Mouse (Mus musculus) neural tube, embryonic 14.5 days (tissue): Measurements from ENCODE around the gene Adam10. TPM values are rescaled to one million over a fixed set of nuclear protein-coding genes. Genes with fewer than 3 reads are reported as not detected.

ENCODE experiments used
- ATAC-seq: fragments of 200-750 bp; cut with Nextera tagmentation; 2 replicates; pipeline ENCODE4 v1.8.0; 2017; ENCODE audit warnings: low read depth, mild to moderate bottlenecking, moderate TSS enrichment, moderate library complexity
- H3K27ac ChIP-seq: fragments of 300-500 bp; sonication (generic); 2 replicates; pipeline ENCODE4 v1.5.1; 2014; ENCODE audit warnings: low read depth, mild to moderate bottlenecking, control low read depth, low read length, moderate library complexity, mixed read lengths
- H3K27me3 ChIP-seq: fragments of 300-500 bp; sonication (generic); 2 replicates; pipeline ENCODE4 v1.6.1; 2014; ENCODE audit warnings: low read length; ENCODE audit not compliant: control insufficient read depth, insufficient read depth
- H3K36me3 ChIP-seq: fragments of 300-500 bp; sonication (generic); 2 replicates; pipeline ENCODE4 v1.6.1; 2014; ENCODE audit warnings: low read length, mixed read lengths; ENCODE audit not compliant: control insufficient read depth, insufficient read depth
- H3K4me1 ChIP-seq: fragments of 300-500 bp; sonication (generic); 2 replicates; pipeline ENCODE4 v1.6.1; 2014; ENCODE audit warnings: low read length; ENCODE audit not compliant: control insufficient read depth, insufficient read depth
- H3K4me2 ChIP-seq: fragments of 300-500 bp; sonication (generic); 2 replicates; pipeline ENCODE4 v1.6.1; 2014; ENCODE audit warnings: mild to moderate bottlenecking, low read depth, low read length, control low read depth
- H3K4me3 ChIP-seq: fragments of 300-500 bp; sonication (generic); 2 replicates; pipeline ENCODE4 v1.5.1; 2014; ENCODE audit warnings: low read depth, low read length, control low read depth, mixed read lengths
- H3K9ac ChIP-seq: fragments of 300-500 bp; sonication (generic); replicated peaks from 2 replicates; pipeline ENCODE4 v1.6.1; 2014; ENCODE audit warnings: low read depth, mild to moderate bottlenecking, control low read depth, low read length, mixed read lengths
- H3K9me3 ChIP-seq: fragments of 300-500 bp; sonication (generic); 2 replicates; pipeline ENCODE4 v1.6.1; 2016; ENCODE audit warnings: low read length; ENCODE audit not compliant: control insufficient read depth
- WGBS: fragments of 180-500 bp; shearing (Covaris S2); extraction: QIAGEN DNeasy Blood & Tissue Kit; methylation state at CpG from one replicate; pipeline ENCODE4 v1.1.7; 2014; 5-methylcytosine and 5-hydroxymethylcytosine counted together
- polyA plus RNA-seq: library from polyadenylated mRNA; unstranded; fragments of >200 nt; fragmentation: Nextera tagmentation; extraction: Ambion mirVana; gene quantifications from 2 replicates; pipeline ENCODE4 v1.2.1, GENCODE M21; 2014

The Adam10 gene
- polyA plus RNA-seq, 1 experiment from 2014 or later = 48.6 TPM

DNA sequence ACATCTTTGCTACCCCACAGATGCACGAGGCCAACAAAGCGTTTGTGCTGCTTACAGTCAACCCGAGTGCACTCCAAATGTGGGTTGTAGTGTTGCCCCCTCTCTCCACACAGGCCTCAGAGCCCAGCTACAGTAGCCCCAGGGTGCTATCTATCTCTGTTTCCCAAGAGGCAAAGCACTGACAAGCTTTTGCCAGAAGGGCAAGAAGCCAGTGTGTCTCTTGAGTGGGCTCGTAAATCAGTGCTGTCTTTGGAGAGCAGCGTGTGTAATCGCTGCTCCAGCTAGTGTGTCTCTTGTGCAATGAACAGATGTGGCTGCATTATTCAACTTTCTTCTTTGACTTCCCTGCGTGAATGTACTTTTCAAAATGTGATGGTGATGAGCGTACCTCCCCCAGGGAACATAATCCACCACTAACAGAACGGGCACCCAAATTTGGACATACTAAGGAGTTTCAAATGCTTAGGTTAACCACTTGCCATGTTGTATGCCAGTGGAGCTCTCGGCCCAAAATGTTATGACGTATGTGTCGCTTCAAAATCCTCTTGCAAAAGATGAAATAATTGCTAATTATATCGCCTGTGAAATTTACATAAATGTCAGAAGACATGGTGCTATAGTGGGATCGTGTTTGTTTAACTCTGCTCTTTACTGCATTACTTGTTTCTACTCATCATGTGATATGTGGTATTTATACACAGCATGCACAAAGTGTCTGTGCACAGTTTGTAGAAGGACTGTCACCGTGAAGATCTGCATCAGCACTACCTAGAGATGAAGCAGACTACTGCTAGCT is 116.0 kb downstream of the Adam10 start:
- WGBS = 38% methylated on average over 15 of the region's 15 CpGs
- Histone ChIP-seq H3K9ac (no peak overlapping the region), H3K4me2 (no peak overlapping the region), H3K4me1 (no peaks in the 10 kb centered on the region), H3K27me3 (no peaks in the 10 kb centered on the region), H3K27ac (no peak overlapping the region; the same call in 1 of the 2 replicates), H3K4me3 (no peak overlapping the region), H3K9me3 (no peaks in the 10 kb centered on the region), H3K36me3 (no peaks in the 10 kb centered on the region)
- ATAC-seq = peak; percentile 51; the same call in 1 of the 2 replicates

DNA sequence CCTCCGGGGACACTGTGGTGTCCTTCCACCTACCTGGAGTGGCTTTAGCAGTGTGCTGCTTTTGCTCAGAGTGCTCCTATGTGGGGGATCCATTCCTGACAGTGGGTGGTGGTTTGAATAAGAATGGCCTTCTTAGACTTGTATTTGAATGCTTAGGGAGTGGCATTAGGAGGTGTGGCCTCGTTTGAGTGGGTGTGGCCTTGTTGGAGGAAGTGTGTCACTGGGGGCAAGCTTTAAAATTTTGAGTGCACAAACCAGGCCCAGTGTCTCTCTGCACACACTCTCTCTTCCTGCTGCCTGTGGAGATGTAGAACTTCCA is 116.6 kb downstream of the Adam10 start:
- WGBS = 62% methylated on average over 2 of the region's 2 CpGs
- no peak overlapping the region for H3K4me3 ChIP-seq
- H3K27ac ChIP-seq = no peak overlapping the region
- H3K4me1 ChIP-seq = no peaks in the 10 kb centered on the region
- H3K9me3 ChIP-seq = no peaks in the 10 kb centered on the region
- no peak for ATAC-seq
- no peak overlapping the region for H3K9ac ChIP-seq
- H3K4me2 ChIP-seq = no peak overlapping the region
- H3K27me3 ChIP-seq = no peaks in the 10 kb centered on the region
- no peaks in the 10 kb centered on the region for H3K36me3 ChIP-seq

DNA sequence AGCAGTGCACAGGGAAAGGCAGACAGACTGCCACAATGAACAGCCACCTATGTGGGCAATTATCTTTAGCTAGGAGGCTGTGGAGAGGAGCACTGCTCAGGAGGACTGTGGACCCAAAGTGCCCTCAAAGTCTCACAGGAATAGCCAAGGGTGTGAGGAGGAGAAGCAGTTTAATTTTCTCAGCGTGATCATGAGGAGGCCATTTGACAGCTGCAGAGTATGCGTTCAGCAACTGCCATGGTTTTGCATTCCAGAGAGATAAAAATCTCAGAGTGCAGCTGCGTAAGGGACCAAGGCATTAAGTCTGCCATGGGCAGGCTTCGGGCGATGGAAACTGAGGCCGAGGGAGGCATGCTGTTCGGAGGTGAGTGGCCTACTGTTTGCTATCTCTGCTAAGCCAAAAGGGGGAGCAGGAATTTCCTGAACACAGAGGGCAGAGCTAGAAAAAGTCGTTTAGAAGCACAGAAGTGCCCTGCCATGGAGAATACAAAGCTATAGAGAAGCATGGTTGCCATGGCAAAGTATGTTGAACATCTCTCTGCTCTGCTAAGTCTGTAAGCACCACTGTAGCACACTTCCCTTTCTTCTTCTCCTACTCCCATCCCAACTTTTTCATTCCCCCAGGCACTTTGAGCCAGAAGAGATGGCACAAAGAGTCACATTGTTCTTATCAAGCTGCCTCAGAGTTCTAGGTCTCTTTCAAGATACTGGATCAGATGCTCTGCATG is 122.0 kb downstream of the Adam10 start:
- Histone ChIP-seq H3K36me3 (no peaks in the 10 kb centered on the region), H3K27me3 (no peaks in the 10 kb centered on the region), H3K27ac (no peak overlapping the region), H3K4me1 (no peaks in the 10 kb centered on the region), H3K9ac (no peak overlapping the region), H3K4me3 (no peak overlapping the region), H3K4me2 (no peak overlapping the region), H3K9me3 (no peaks in the 10 kb centered on the region)
- no peak for ATAC-seq
- 65% methylated on average over 8 of the region's 8 CpGs for WGBS

DNA sequence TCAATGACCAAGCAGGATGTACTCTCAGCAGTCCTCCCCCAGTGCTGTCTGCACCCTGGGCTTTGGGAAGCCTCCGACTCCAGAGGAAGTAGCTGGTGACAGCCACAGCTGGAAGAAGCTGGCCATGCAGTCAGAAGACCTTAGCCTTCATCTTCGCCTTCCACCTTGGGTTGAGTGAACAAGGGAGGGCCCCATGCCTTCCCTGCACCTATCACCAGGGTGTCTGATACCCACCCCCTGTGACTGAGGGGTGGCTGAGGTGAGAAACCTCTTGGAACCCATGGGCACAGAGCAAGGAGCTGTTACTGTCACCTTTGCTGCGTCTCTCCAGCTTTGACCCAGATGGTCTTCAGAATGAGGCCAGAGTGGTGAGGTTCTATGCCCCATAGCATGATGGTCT is 123.0 kb downstream of the Adam10 start:
- H3K4me2 ChIP-seq = no peak overlapping the region
- no peak overlapping the region for H3K9ac ChIP-seq
- 87% methylated on average over 3 of the region's 3 CpGs for WGBS
- no peaks in the 10 kb centered on the region for H3K9me3 ChIP-seq
- no peaks in the 10 kb centered on the region for H3K27me3 ChIP-seq
- H3K36me3 ChIP-seq = no peaks in the 10 kb centered on the region
- H3K27ac ChIP-seq = no peak overlapping the region
- H3K4me3 ChIP-seq = no peak overlapping the region
- ATAC-seq = no peak
- H3K4me1 ChIP-seq = no peaks in the 10 kb centered on the region

DNA sequence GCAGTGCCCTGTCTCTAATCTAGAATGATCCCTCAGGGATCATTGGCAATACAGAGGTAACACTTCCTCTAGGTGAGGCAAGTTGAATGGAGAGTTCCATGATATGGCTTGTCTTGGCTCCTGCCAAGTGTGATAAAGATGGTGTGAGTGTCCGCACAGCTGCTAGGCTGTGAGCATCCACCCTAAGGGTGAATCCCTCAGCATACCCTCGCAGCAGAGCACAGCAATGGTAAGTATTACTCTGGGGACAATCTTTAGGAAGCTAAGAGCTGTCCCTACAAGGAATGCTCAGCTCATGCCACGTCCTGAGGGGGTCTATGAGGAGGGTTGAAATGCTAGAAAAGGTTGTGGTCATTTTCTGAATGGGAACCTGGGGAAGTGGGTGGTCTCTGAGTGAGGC is 124.0 kb downstream of the Adam10 start:
- Histone ChIP-seq H3K36me3 (no peaks in the 10 kb centered on the region), H3K4me3 (no peak overlapping the region), H3K4me1 (no peaks in the 10 kb centered on the region), H3K4me2 (no peak overlapping the region), H3K9ac (no peak overlapping the region), H3K27ac (no peak overlapping the region), H3K27me3 (no peaks in the 10 kb centered on the region), H3K9me3 (no peaks in the 10 kb centered on the region)
- no peak for ATAC-seq
- 97% methylated on average over 3 of the region's 3 CpGs for WGBS

DNA sequence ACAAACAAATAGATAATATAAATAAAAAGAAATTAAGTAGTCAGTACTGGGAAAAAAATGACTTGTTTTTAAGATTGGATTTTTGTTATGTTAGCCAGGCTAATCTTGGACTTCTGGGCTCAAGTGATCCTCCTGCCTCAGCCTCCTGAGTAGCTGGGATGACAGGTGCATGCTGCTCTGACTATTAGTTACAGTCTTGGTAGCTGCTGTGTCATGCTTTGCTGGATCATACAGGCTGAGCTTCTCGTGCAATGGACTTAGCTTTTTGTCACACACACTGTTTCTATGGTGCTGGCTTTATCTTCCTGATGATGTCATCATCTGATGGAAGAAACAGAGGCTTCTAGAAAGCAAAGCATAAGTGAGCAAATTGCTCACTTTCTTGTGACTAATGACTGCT is 127.3 kb downstream of the Adam10 start:
- WGBS = 73% methylated on average over 1 of the region's 1 CpGs
- H3K36me3 ChIP-seq = no peaks in the 10 kb centered on the region
- no peak overlapping the region for H3K9ac ChIP-seq
- H3K9me3 ChIP-seq = no peaks in the 10 kb centered on the region
- no peaks in the 10 kb centered on the region for H3K27me3 ChIP-seq
- H3K4me1 ChIP-seq = no peaks in the 10 kb centered on the region
- no peak for ATAC-seq
- H3K4me3 ChIP-seq = no peak overlapping the region
- no peak overlapping the region for H3K4me2 ChIP-seq
- no peak overlapping the region for H3K27ac ChIP-seq

DNA sequence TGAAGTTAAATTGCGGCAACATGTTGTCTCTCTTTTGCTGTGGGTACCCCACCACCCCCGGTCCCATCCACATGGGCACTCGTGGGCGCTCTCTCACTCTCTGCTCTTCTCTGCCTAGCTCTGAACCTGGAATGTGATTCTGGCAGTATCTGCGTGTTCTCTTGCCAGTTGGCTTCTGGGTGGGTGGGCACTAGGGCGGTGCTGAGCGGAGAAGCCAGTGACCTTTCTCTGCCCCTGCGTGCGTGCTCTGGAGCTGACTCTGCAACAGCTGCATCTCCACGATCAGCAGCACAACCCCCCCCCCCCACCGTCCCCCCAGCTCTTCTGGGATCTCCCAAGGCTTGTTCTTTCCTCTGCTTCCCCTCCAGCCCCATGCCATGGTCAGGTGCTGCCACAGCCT is 128.9 kb downstream of the Adam10 start:
- H3K27ac ChIP-seq = no peak overlapping the region
- ATAC-seq = no peak
- WGBS = 65% methylated on average over 11 of the region's 11 CpGs

DNA sequence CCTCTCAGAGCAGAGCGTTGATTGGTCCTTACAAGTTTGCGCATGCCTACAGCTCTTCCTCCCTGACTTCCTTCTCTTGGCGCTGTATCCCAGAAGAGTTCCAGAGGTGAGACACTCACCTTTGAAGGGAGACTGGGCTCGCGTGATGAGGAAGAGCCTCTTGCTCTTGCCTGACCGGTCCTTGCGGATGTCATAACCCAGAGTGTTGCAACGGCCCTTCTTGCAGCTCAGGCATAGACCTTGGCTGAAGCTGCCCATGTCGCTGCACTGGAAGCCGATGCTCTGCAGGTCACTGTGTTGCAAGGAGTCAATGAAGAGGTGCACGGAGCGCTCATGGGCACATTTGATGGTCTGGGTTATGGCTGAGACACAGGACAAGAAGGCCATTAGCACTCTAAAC is 133.8 kb downstream of the Adam10 start:
- ATAC-seq = no peak
- Histone ChIP-seq H3K4me3 (no peak overlapping the region), H3K9ac (no peak overlapping the region), H3K27me3 (no peaks in the 10 kb centered on the region), H3K27ac (no peak overlapping the region), H3K9me3 (no peaks in the 10 kb centered on the region), H3K36me3 (no peaks in the 10 kb centered on the region), H3K4me2 (no peak overlapping the region), H3K4me1 (peaks cover 12% of the 10 kb centered on the region)
- whole genome bisulfite sequencing = 95% methylated on average over 12 of the region's 12 CpGs

More for the DNA sequence above, 128.9 kb downstream of the Adam10 start:
- Histone ChIP-seq H3K4me2 (no peak overlapping the region), H3K9ac (no peak overlapping the region), H3K4me3 (no peak overlapping the region), H3K27me3 (no peaks in the 10 kb centered on the region), H3K4me1 (no peaks in the 10 kb centered on the region), H3K9me3 (no peaks in the 10 kb centered on the region), H3K36me3 (no peaks in the 10 kb centered on the region)

DNA sequence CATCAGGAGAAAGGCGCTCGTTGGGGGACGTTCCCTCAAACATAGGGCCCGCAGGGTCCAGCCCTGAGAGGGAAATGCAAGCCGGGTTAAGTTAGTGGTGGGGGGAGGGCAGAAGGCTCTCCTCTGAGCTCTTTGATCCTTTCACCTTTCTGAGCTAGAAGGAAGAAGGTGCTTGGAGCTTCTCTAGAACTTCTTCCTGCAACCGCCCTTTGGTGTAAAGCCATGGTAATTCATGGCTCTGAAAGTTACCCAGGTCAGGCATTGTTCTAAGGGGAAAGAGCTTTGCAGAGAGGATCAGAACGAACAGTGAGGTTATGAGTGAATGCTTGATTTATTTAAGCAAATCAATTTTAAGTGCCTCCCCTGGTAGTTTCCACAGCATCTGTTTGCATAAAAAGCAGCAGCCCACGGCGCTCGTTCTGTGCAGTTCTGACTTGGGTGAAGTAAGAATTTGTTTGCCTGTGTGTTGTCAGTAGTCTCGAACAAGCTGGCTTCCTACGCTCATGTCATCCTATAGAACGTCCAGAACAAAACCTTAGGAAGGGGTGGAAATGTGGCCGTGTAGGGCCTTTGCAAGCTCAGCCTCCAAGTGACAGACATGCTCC is 138.0 kb downstream of the Adam10 start:
- peaks cover 14% of the 10 kb centered on the region for H3K4me1 ChIP-seq
- peak; percentile 34; the same call in 1 of the 2 replicates for ATAC-seq
- peak overlapping the region; percentile 40; the same call in 1 of the 2 replicates for H3K27ac ChIP-seq
- H3K4me2 ChIP-seq = no peak overlapping the region
- no peaks in the 10 kb centered on the region for H3K9me3 ChIP-seq
- H3K4me3 ChIP-seq = no peak overlapping the region
- H3K9ac ChIP-seq = no peak overlapping the region
- 46% methylated on average over 14 of the region's 14 CpGs for WGBS
- no peaks in the 10 kb centered on the region for H3K36me3 ChIP-seq
- H3K27me3 ChIP-seq = no peaks in the 10 kb centered on the region
